Mouse (Mus musculus) lung, embryonic 15.5 days (tissue): ENCODE data around the gene Kcnip4. TPM values are rescaled to one million over a fixed set of nuclear protein-coding genes. Genes with fewer than 3 reads are reported as not detected.

Experiments
- ATAC-seq: fragments of 200-750 bp; cut with Nextera tagmentation; 2 replicates; pipeline ENCODE4 v1.8.0; 2017; ENCODE audit warnings: moderate number of reproducible peaks, borderline replicate concordance; ENCODE audit not compliant: low FRiP score, low TSS enrichment; ENCODE audit errors: extremely low read depth
- H3K27ac ChIP-seq: fragments of 300-500 bp; sonication (generic); 2 replicates; pipeline ENCODE4 v1.5.1; 2015; ENCODE audit warnings: moderate library complexity, mild to moderate bottlenecking, inconsistent platforms
- H3K27me3 ChIP-seq: fragments of 300-500 bp; sonication (generic); 2 replicates; pipeline ENCODE4 v1.6.1; 2015; ENCODE audit warnings: inconsistent platforms
- H3K36me3 ChIP-seq: fragments of 300-500 bp; sonication (generic); 2 replicates; pipeline ENCODE4 v1.6.1; 2015; ENCODE audit warnings: inconsistent platforms
- H3K4me1 ChIP-seq: fragments of 300-500 bp; sonication (generic); 2 replicates; pipeline ENCODE4 v1.6.1; 2015; ENCODE audit warnings: inconsistent platforms
- H3K4me2 ChIP-seq: fragments of 300-500 bp; sonication (generic); 2 replicates; pipeline ENCODE4 v1.6.1; 2015; ENCODE audit warnings: inconsistent platforms, mild to moderate bottlenecking, moderate library complexity
- H3K4me3 ChIP-seq: fragments of 300-500 bp; sonication (generic); 2 replicates; pipeline ENCODE4 v1.5.1; 2015; ENCODE audit warnings: mild to moderate bottlenecking, inconsistent platforms
- H3K9ac ChIP-seq: fragments of 300-500 bp; sonication (generic); 2 replicates; pipeline ENCODE4 v1.6.1; 2015; ENCODE audit warnings: inconsistent platforms
- H3K9me3 ChIP-seq: fragments of 300-500 bp; sonication (generic); 2 replicates; pipeline ENCODE4 v1.6.1; 2016; ENCODE audit warnings: inconsistent platforms
- WGBS: fragments of 180-500 bp; shearing (Covaris S2); methylation state at CpG from one replicate; pipeline ENCODE4 v1.1.7; 2015; 5-methylcytosine and 5-hydroxymethylcytosine counted together
- polyA plus RNA-seq: library from polyadenylated mRNA; unstranded; fragments of >200 nt; fragmentation: Nextera tagmentation; extraction: Ambion mirVana; gene quantifications from 2 replicates; pipeline ENCODE4 v1.2.1, GENCODE M21; 2015

The Kcnip4 gene
- polyA plus RNA-seq: 0.49 and 0.75 TPM in 2 replicates

GRCm38 (mm10) chr5:49524394-49525241 is at the start of gene Kcnip4:
Gene Kcnip4 (minus strand): TSS chr5:49524907.
- Histone ChIP-seq H3K27me3 (peaks cover 47% of the 10 kb centered on the region), H3K27ac (no peak within 1 kb of the TSS), H3K36me3 (no peaks in the 10 kb centered on the region), H3K4me2 (peak within 1 kb of the TSS; percentile 81), H3K4me1 (peaks cover 9% of the 10 kb centered on the region; the same call in 1 of the 2 replicates), H3K4me3 (peak within 1 kb of the TSS; percentile 40), H3K9me3 (no peaks in the 10 kb centered on the region), H3K9ac (no peak within 1 kb of the TSS)
- WGBS: 3% methylated on average over 38 of the region's 50 CpGs
- peak; percentile 72 for ATAC-seq

- no peaks in the 10 kb centered on the region for H3K36me3 ChIP-seq
- no peaks in the 10 kb centered on the region for H3K27me3 ChIP-seq
- H3K9ac ChIP-seq: no peak overlapping the region
- H3K4me1 ChIP-seq: no peaks in the 10 kb centered on the region
- no peaks in the 10 kb centered on the region for H3K9me3 ChIP-seq
- no peak overlapping the region for H3K27ac ChIP-seq
- H3K4me2 ChIP-seq: no peak overlapping the region
- 78% methylated on average over 4 of the region's 4 CpGs for WGBS
- ATAC-seq: no peak
- H3K4me3 ChIP-seq: no peak overlapping the region
Observed at GRCm38 (mm10) chr5:49571876-49572275, 47.2 kb upstream of the Kcnip4 start.

GRCm38 (mm10) chr5:49563751-49564150 is 39.0 kb upstream of the Kcnip4 start:
- ATAC-seq: no peak
- Histone ChIP-seq H3K36me3 (no peaks in the 10 kb centered on the region), H3K9me3 (no peaks in the 10 kb centered on the region), H3K4me2 (no peak overlapping the region), H3K27me3 (no peaks in the 10 kb centered on the region), H3K4me3 (no peak overlapping the region), H3K9ac (no peak overlapping the region), H3K4me1 (no peaks in the 10 kb centered on the region), H3K27ac (no peak overlapping the region)
- WGBS: 84% methylated on average over 4 of the region's 4 CpGs

GRCm38 (mm10) chr5:49557436-49557835 is 32.7 kb upstream of the Kcnip4 start:
- Histone ChIP-seq H3K9me3 (no peaks in the 10 kb centered on the region), H3K9ac (no peak overlapping the region), H3K4me1 (no peaks in the 10 kb centered on the region), H3K4me2 (no peak overlapping the region), H3K27ac (no peak overlapping the region), H3K27me3 (no peaks in the 10 kb centered on the region), H3K36me3 (no peaks in the 10 kb centered on the region), H3K4me3 (no peak overlapping the region)
- no peak for ATAC-seq
- WGBS: 64% methylated on average over 3 of the region's 3 CpGs

GRCm38 (mm10) chr5:49547884-49548283 is 23.2 kb upstream of the Kcnip4 start:
- 85% methylated on average over 3 of the region's 3 CpGs for WGBS
- Histone ChIP-seq H3K4me2 (no peak overlapping the region), H3K4me1 (no peaks in the 10 kb centered on the region), H3K27ac (no peak overlapping the region), H3K4me3 (no peak overlapping the region), H3K27me3 (no peaks in the 10 kb centered on the region), H3K9me3 (no peaks in the 10 kb centered on the region), H3K36me3 (no peaks in the 10 kb centered on the region), H3K9ac (no peak overlapping the region)
- no peak for ATAC-seq

- H3K9me3 ChIP-seq: no peaks in the 10 kb centered on the region
- no peak overlapping the region for H3K9ac ChIP-seq
- ATAC-seq: peak; percentile 39; the same call in 1 of the 2 replicates
- H3K4me1 ChIP-seq: peaks cover 8% of the 10 kb centered on the region; the same call in 1 of the 2 replicates
- 30% methylated on average over 8 of the region's 8 CpGs for WGBS
- H3K36me3 ChIP-seq: no peaks in the 10 kb centered on the region
- H3K4me2 ChIP-seq: no peak overlapping the region
- no peak overlapping the region for H3K4me3 ChIP-seq
- H3K27me3 ChIP-seq: peaks cover 24% of the 10 kb centered on the region
- H3K27ac ChIP-seq: no peak overlapping the region
Observed at GRCm38 (mm10) chr5:49529362-49529761, 4.7 kb upstream of the Kcnip4 start.

GRCm38 (mm10) chr5:49525242-49525612 is 520 bp upstream of the Kcnip4 start:
- WGBS: 45% methylated on average over 4 of the region's 4 CpGs
- ATAC-seq: no peak
- no peaks in the 10 kb centered on the region for H3K9me3 ChIP-seq
- peaks cover 9% of the 10 kb centered on the region; the same call in 1 of the 2 replicates for H3K4me1 ChIP-seq
- no peaks in the 10 kb centered on the region for H3K36me3 ChIP-seq
- peaks cover 47% of the 10 kb centered on the region for H3K27me3 ChIP-seq
- H3K27ac ChIP-seq: no peak overlapping the region
- H3K9ac ChIP-seq: no peak overlapping the region
- no peak overlapping the region for H3K4me3 ChIP-seq
- peak overlapping the region; percentile 81 for H3K4me2 ChIP-seq

- peaks cover 5% of the 10 kb centered on the region; the same call in 1 of the 2 replicates for H3K4me1 ChIP-seq
- no peaks in the 10 kb centered on the region for H3K36me3 ChIP-seq
- no peak overlapping the region for H3K27ac ChIP-seq
- 4% methylated on average over 11 of the region's 11 CpGs for WGBS
- peak overlapping the region; percentile 40 for H3K4me3 ChIP-seq
- H3K9ac ChIP-seq: no peak overlapping the region
- no peak for ATAC-seq
- no peaks in the 10 kb centered on the region for H3K9me3 ChIP-seq
- peaks cover 47% of the 10 kb centered on the region for H3K27me3 ChIP-seq
- H3K4me2 ChIP-seq: peak overlapping the region; percentile 81
Observed at GRCm38 (mm10) chr5:49523997-49524393, 712 bp downstream of the Kcnip4 start.

GRCm38 (mm10) chr5:49522986-49523385 is 1.7 kb downstream of the Kcnip4 start:
- Histone ChIP-seq H3K27me3 (peaks cover 47% of the 10 kb centered on the region), H3K9me3 (no peaks in the 10 kb centered on the region), H3K4me1 (peaks cover 5% of the 10 kb centered on the region; the same call in 1 of the 2 replicates), H3K36me3 (no peaks in the 10 kb centered on the region), H3K4me2 (no peak overlapping the region), H3K27ac (no peak overlapping the region), H3K4me3 (no peak overlapping the region), H3K9ac (no peak overlapping the region)
- WGBS: 65% methylated on average over 4 of the region's 4 CpGs
- ATAC-seq: no peak

- no peak for ATAC-seq
- H3K4me3 ChIP-seq: no peak overlapping the region
- no peaks in the 10 kb centered on the region for H3K27me3 ChIP-seq
- WGBS: 76% methylated on average over 3 of the region's 3 CpGs
- no peaks in the 10 kb centered on the region for H3K4me1 ChIP-seq
- no peak overlapping the region for H3K4me2 ChIP-seq
- no peak overlapping the region for H3K9ac ChIP-seq
- H3K27ac ChIP-seq: no peak overlapping the region
- no peaks in the 10 kb centered on the region for H3K36me3 ChIP-seq
- H3K9me3 ChIP-seq: no peaks in the 10 kb centered on the region
Observed at GRCm38 (mm10) chr5:49498743-49499142, 26.0 kb downstream of the Kcnip4 start.

- H3K27me3 ChIP-seq: no peaks in the 10 kb centered on the region
- no peaks in the 10 kb centered on the region for H3K9me3 ChIP-seq
- H3K4me2 ChIP-seq: no peak overlapping the region
- no peak overlapping the region for H3K4me3 ChIP-seq
- WGBS: 38% methylated on average over 2 of the region's 2 CpGs
- no peaks in the 10 kb centered on the region for H3K36me3 ChIP-seq
- no peaks in the 10 kb centered on the region for H3K4me1 ChIP-seq
- ATAC-seq: no peak
- no peak overlapping the region for H3K9ac ChIP-seq
- H3K27ac ChIP-seq: no peak overlapping the region
Observed at GRCm38 (mm10) chr5:49487270-49487669, 37.4 kb downstream of the Kcnip4 start.

GRCm38 (mm10) chr5:49470738-49471137 is 54.0 kb downstream of the Kcnip4 start:
- no peak for ATAC-seq
- H3K27me3 ChIP-seq: no peaks in the 10 kb centered on the region
- no peak overlapping the region for H3K4me2 ChIP-seq
- no peaks in the 10 kb centered on the region for H3K9me3 ChIP-seq
- H3K27ac ChIP-seq: no peak overlapping the region
- no peak overlapping the region for H3K9ac ChIP-seq
- WGBS: 75% methylated on average over 2 of the region's 2 CpGs
- no peaks in the 10 kb centered on the region for H3K4me1 ChIP-seq
- H3K4me3 ChIP-seq: no peak overlapping the region
- H3K36me3 ChIP-seq: no peaks in the 10 kb centered on the region
